Mouse (Mus musculus) leukemia stem cell, adult 10-12 weeks (primary cell): ENCODE measurements around the gene Gm16429. TPM values are rescaled to one million over a fixed set of nuclear protein-coding genes. Genes with fewer than 3 reads are reported as not detected.

Source experiments
- polyA plus RNA-seq: library from polyadenylated mRNA; stranded (reverse); fragments of >175 nt; gene quantifications from 2 replicates; pipeline ENCODE4 v1.2.3, GENCODE M21; 2012; ENCODE audit warnings: low replicate concordance

The Gm16429 gene
- not detected in 2 replicates for polyA plus RNA-seq

GRCm38 (mm10) chr5:93928952-93929351 lies at the start of gene Gm16429:
TSS of gene Gm16429 (minus strand) at chr5:93929052.

Other genes starting within 250 kb of the Gm16429 start
- not detected in 2 replicates for gene Gm7792, start 85.3 kb downstream of the Gm16429 start, polyA plus RNA-seq
- gene BC061212, start 141.5 kb upstream of the Gm16429 start, polyA plus RNA-seq: not detected in 2 replicates
- gene Gm6351, start 147.3 kb upstream of the Gm16429 start, polyA plus RNA-seq: not detected in 2 replicates